Mouse (Mus musculus): Measurements from ENCODE around the gene Slc15a1.

- TF ChIP-seq POLR2A (IDR thresholded peaks at IDR 0.05; ENCODE audit: insufficient read depth, low read depth, low read length) (no peak), CTCF (IDR thresholded peaks at IDR 0.05) (no peak)
Measured at GRCm38 (mm10) chr14:121462756-121463155, 42.3 kb downstream of the Slc15a1 start.

Data from heart, adult 2 months (tissue).